Mouse (Mus musculus) lung, embryonic 14.5 days (tissue): ENCODE data around the gene Fam168b. TPM values are rescaled to one million over a fixed set of nuclear protein-coding genes. Genes with fewer than 3 reads are reported as not detected.

ENCODE experiments used
- ATAC-seq: fragments of 200-750 bp; cut with Nextera tagmentation; 2 replicates; pipeline ENCODE4 v1.8.0; 2017; ENCODE audit warnings: mild to moderate bottlenecking, moderate TSS enrichment, moderate library complexity; ENCODE audit not compliant: insufficient read depth
- DNase-seq: peaks from one replicate; pipeline ENCODE4 v3.0.0-alpha.2; 2015
- H3K27ac ChIP-seq: fragments of 300-500 bp; sonication (generic); 2 replicates; pipeline ENCODE4 v1.5.1; 2014; ENCODE audit warnings: low read depth, mild to moderate bottlenecking, moderate library complexity
- H3K27me3 ChIP-seq: fragments of 300-500 bp; sonication (generic); 2 replicates; pipeline ENCODE4 v1.6.1; 2014; ENCODE audit warnings: low read length, control low read depth; ENCODE audit not compliant: insufficient read depth
- H3K36me3 ChIP-seq: fragments of 300-500 bp; sonication (generic); 2 replicates; pipeline ENCODE4 v1.6.1; 2014; ENCODE audit warnings: control low read depth; ENCODE audit not compliant: insufficient read depth
- H3K4me1 ChIP-seq: fragments of 300-500 bp; sonication (generic); 2 replicates; pipeline ENCODE4 v1.6.1; 2014; ENCODE audit warnings: antibody characterized with exemption, control low read depth; ENCODE audit not compliant: insufficient read depth
- H3K4me2 ChIP-seq: fragments of 300-500 bp; sonication (generic); 2 replicates; pipeline ENCODE4 v1.6.1; 2014; ENCODE audit warnings: mild to moderate bottlenecking
- H3K4me3 ChIP-seq: fragments of 300-500 bp; sonication (generic); 2 replicates; pipeline ENCODE4 v1.5.1; 2014; ENCODE audit warnings: low read depth, low read length
- H3K9ac ChIP-seq: fragments of 300-500 bp; sonication (generic); 2 replicates; pipeline ENCODE4 v1.6.1; 2014
- H3K9me3 ChIP-seq: fragments of 300-500 bp; sonication (generic); 2 replicates; pipeline ENCODE4 v1.6.1; 2016; ENCODE audit warnings: low read depth, low read length, control low read depth
- CTCF ChIP-seq: IDR thresholded peaks from 2 replicates; pipeline ENCODE4 v1.5.1; 2016; ENCODE audit warnings: antibody characterized with exemption, low read depth
- WGBS: fragments of 180-500 bp; shearing (Covaris S2); extraction: QIAGEN DNeasy Blood & Tissue Kit; methylation state at CpG from one replicate; pipeline ENCODE4 v1.1.7; 2014; 5-methylcytosine and 5-hydroxymethylcytosine counted together
- polyA plus RNA-seq: library from polyadenylated mRNA; unstranded; fragments of >200 nt; fragmentation: Nextera tagmentation; extraction: Ambion mirVana; gene quantifications from 2 replicates; pipeline ENCODE4 v1.2.1, GENCODE M21; 2014

The Fam168b gene
- polyA plus RNA-seq, 1 experiment from 2014 or later = 86.0 TPM

- Histone ChIP-seq H3K4me2 (no peak overlapping the region), H3K9me3 (no peaks in the 10 kb centered on the region), H3K4me1 (no peaks in the 10 kb centered on the region), H3K4me3 (no peak overlapping the region), H3K27me3 (no peaks in the 10 kb centered on the region), H3K27ac (no peak overlapping the region), H3K9ac (no peak overlapping the region), H3K36me3 (0 out of 2 replicates have a peak, but pooled peaks cover 3% of the 10 kb centered on the region)
- no peak for TF ChIP-seq CTCF
- ATAC-seq (no peak), DNase-seq (no peak)
- 93% methylated on average over 13 of the region's 13 CpGs for WGBS
Measured at GRCm38 (mm10) chr1:34862877-34863276, 20.0 kb upstream of the Fam168b start.

- H3K9ac ChIP-seq = no peak overlapping the region
- ATAC-seq = no peak
- H3K4me2 ChIP-seq = no peak overlapping the region
- WGBS = 83% methylated on average over 7 of the region's 7 CpGs
- H3K4me3 ChIP-seq = no peak overlapping the region
- no peaks in the 10 kb centered on the region for H3K27me3 ChIP-seq
- no peaks in the 10 kb centered on the region for H3K4me1 ChIP-seq
- no peak for TF ChIP-seq CTCF
- H3K27ac ChIP-seq = no peak overlapping the region
- H3K9me3 ChIP-seq = no peaks in the 10 kb centered on the region
- no peak for DNase-seq
- H3K36me3 ChIP-seq = 0 out of 2 replicates have a peak, but pooled peaks cover 3% of the 10 kb centered on the region
Measured at GRCm38 (mm10) chr1:34860205-34860604, 17.3 kb upstream of the Fam168b start.

GRCm38 (mm10) chr1:34859761-34860160 is 16.9 kb upstream of the Fam168b start:
- DNase-seq = no peak
- Histone ChIP-seq H3K4me1 (no peaks in the 10 kb centered on the region), H3K27ac (no peak overlapping the region), H3K36me3 (0 out of 2 replicates have a peak, but pooled peaks cover 3% of the 10 kb centered on the region), H3K4me2 (no peak overlapping the region), H3K9me3 (no peaks in the 10 kb centered on the region), H3K9ac (no peak overlapping the region), H3K4me3 (no peak overlapping the region), H3K27me3 (no peaks in the 10 kb centered on the region)
- ATAC-seq = no peak
- 73% methylated on average over 3 of the region's 3 CpGs for WGBS
- TF ChIP-seq CTCF = no peak

- Histone ChIP-seq H3K4me2 (no peak overlapping the region), H3K27ac (no peak overlapping the region), H3K27me3 (no peaks in the 10 kb centered on the region), H3K9ac (no peak overlapping the region), H3K9me3 (no peaks in the 10 kb centered on the region), H3K4me3 (no peak overlapping the region), H3K4me1 (no peaks in the 10 kb centered on the region), H3K36me3 (0 out of 2 replicates have a peak, but pooled peaks cover 3% of the 10 kb centered on the region)
- ATAC-seq = no peak
- DNase-seq = no peak
- no peak for TF ChIP-seq CTCF
- WGBS = 62% methylated on average over 5 of the region's 5 CpGs
Measured at GRCm38 (mm10) chr1:34858671-34859070, 15.8 kb upstream of the Fam168b start.

GRCm38 (mm10) chr1:34855056-34855739 is 12.3 kb upstream of the Fam168b start:
- Histone ChIP-seq H3K9ac (no peak overlapping the region), H3K4me1 (no peaks in the 10 kb centered on the region), H3K36me3 (no peaks in the 10 kb centered on the region), H3K9me3 (no peaks in the 10 kb centered on the region), H3K27me3 (no peaks in the 10 kb centered on the region), H3K4me3 (no peak overlapping the region), H3K4me2 (no peak overlapping the region), H3K27ac (no peak overlapping the region)
- no peak for TF ChIP-seq CTCF
- no peak for DNase-seq
- 67% methylated on average over 12 of the region's 12 CpGs for WGBS
- ATAC-seq = no peak

- no peak for ATAC-seq
- no peak overlapping the region for H3K27ac ChIP-seq
Measured at GRCm38 (mm10) chr1:34853786-34854185, 10.9 kb upstream of the Fam168b start.

GRCm38 (mm10) chr1:34852116-34852878 is 9.4 kb upstream of the Fam168b start:
- no peak overlapping the region for H3K4me3 ChIP-seq
- no peak overlapping the region for H3K4me2 ChIP-seq
- DNase-seq (no peak), ATAC-seq (no peak)
- H3K36me3 ChIP-seq = no peaks in the 10 kb centered on the region
- no peaks in the 10 kb centered on the region for H3K4me1 ChIP-seq
- no peak overlapping the region for H3K27ac ChIP-seq
- no peaks in the 10 kb centered on the region for H3K27me3 ChIP-seq
- H3K9me3 ChIP-seq = no peaks in the 10 kb centered on the region
- TF ChIP-seq CTCF = no peak
- H3K9ac ChIP-seq = no peak overlapping the region
- WGBS = 74% methylated on average over 11 of the region's 11 CpGs

More at GRCm38 (mm10) chr1:34853786-34854185, 10.9 kb upstream of the Fam168b start:
- Histone ChIP-seq H3K9me3 (no peaks in the 10 kb centered on the region), H3K9ac (no peak overlapping the region), H3K36me3 (no peaks in the 10 kb centered on the region), H3K4me1 (no peaks in the 10 kb centered on the region), H3K4me3 (no peak overlapping the region), H3K4me2 (no peak overlapping the region), H3K27me3 (no peaks in the 10 kb centered on the region)
- whole genome bisulfite sequencing = 83% methylated on average over 2 of the region's 2 CpGs
- DNase-seq = no peak
- TF ChIP-seq CTCF = no peak
